Mouse (Mus musculus): ENCODE results near the gene Mri1.

DNA sequence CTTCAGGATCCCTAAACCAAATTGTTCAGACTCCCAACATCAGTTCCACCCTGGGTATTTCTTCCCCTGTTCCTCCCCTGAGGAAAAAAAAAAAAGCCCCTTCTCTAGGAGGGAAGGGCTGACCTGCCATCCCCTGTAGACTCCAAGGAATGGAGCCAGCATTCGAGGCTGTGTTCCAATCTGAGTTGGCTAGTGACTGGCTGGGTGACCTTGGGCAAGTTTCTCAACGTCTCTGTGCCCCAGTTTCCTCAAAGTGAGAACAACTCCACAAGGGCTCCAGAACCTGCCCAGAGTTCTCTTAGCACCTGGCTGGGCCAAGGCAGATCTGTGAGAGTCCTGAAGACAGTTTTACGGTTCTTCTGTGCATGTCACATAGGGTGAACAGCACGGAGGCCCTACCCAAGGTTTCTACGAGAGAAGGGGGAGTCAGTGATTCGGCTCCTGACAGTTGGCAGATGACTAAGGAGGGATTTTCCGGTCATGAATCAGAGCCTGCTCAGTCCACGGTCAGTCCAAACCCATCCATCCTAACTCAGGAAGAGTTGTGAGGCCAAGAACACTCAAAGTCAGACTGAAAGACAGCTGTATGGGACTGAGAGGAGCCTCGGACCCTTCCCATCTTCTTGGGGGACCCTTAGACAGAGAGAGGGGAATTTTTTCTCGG lies 21.2 kb downstream of the Mri1 start:
- TF ChIP-seq EP300 (IDR thresholded peaks at IDR 0.05; ENCODE audit: low read depth) (no peak), CTCF (IDR thresholded peaks at IDR 0.05; ENCODE audit: low read depth) (no peak)
